Mouse (Mus musculus): ENCODE data around the gene Agpat1. TPM values are rescaled to one million over a fixed set of nuclear protein-coding genes. Genes with fewer than 3 reads are reported as not detected.

The Agpat1 gene
- polyA plus RNA-seq, 2 experiments: 53.3 to 150 TPM

DNA sequence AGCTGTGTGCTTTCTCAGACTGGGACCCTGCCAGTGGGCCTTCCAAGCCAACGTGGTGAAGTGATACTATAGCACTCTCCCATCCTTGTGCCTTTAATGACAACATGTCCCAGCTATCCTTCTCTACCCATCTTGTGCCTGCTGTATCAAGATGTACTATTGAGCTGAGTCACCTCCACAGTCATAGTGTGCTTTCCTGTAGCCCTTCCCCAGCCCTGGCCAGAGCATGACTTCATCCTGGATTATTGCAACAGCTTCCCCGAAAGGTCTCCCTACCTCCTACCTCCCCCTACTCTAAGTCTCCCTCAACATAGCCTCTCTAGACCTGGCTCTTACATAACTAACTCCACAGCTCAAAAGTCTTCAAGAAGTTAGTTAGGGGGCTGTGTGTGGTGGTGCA is 31.6 kb downstream of the Agpat1 start:
- DNase-seq (ENCODE audit: low spot score) (no peak), ATAC-seq (ENCODE audit: low FRiP score, low read depth) (no peak)
- Histone ChIP-seq H3K9me3 (ENCODE audit: control insufficient read depth, low read length) (no peaks in the 10 kb centered on the region), H3K27me3 (ENCODE audit: control insufficient read depth, insufficient read depth, low read length) (peaks cover 23% of the 10 kb centered on the region), H3K4me3 (replicated peaks; ENCODE audit: low read length) (no peak overlapping the region), H3K4me2 (replicated peaks; ENCODE audit: low read depth, low read length, severe bottlenecking) (no peak overlapping the region), H3K27ac (replicated peaks; ENCODE audit: low read depth, low read length) (no peak overlapping the region), H3K9ac (ENCODE audit: low read depth, low read length, severe bottlenecking) (no peak overlapping the region), H3K36me3 (ENCODE audit: control insufficient read depth, insufficient read depth, low read length) (no peaks in the 10 kb centered on the region), H3K4me1 (ENCODE audit: control insufficient read depth, insufficient read depth, low read length) (peaks cover 12% of the 10 kb centered on the region)
- no peak for TF ChIP-seq POLR2A (IDR thresholded peaks at IDR 0.05; ENCODE audit: borderline replicate concordance, extremely low read depth, insufficient read depth, insufficient read length)
- WGBS: 56% methylated on average over 2 of the region's 2 CpGs

DNA sequence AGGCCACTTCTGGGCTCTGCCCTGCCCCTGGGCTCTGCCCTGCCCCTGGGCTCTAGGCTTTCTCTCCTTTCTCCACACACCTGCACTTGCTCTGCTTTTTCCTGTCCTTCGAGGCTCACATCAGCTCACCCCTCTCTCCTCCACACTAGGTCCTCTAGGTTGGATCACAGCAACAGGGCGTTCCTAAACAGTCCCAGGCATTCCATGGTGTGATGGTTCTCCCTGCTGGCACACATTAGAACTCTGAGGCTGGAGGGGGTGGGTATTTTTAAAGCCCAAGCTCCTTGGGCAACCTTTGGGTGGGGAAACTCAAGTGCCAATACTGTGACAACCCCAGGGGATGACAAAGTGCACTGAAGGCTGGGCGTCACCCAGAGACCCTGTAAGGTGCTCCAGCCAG is 33.4 kb downstream of the Agpat1 start:
- no peak for ATAC-seq (ENCODE audit: low FRiP score, low read depth)
- 60% methylated on average over 3 of the region's 3 CpGs for WGBS
- Histone ChIP-seq H3K4me3 (replicated peaks; ENCODE audit: low read length) (no peak overlapping the region), H3K4me1 (ENCODE audit: control insufficient read depth, insufficient read depth, low read length) (peaks cover 12% of the 10 kb centered on the region), H3K27me3 (ENCODE audit: control insufficient read depth, insufficient read depth, low read length) (peaks cover 5% of the 10 kb centered on the region), H3K9me3 (ENCODE audit: control insufficient read depth, low read length) (no peaks in the 10 kb centered on the region), H3K9ac (ENCODE audit: low read depth, low read length, severe bottlenecking) (no peak overlapping the region), H3K36me3 (ENCODE audit: control insufficient read depth, insufficient read depth, low read length) (no peaks in the 10 kb centered on the region), H3K27ac (replicated peaks; ENCODE audit: low read depth, low read length) (no peak overlapping the region), H3K4me2 (replicated peaks; ENCODE audit: low read depth, low read length, severe bottlenecking) (no peak overlapping the region)
- DNase-seq (ENCODE audit: low spot score): no peak
- no peak for TF ChIP-seq POLR2A (IDR thresholded peaks at IDR 0.05; ENCODE audit: borderline replicate concordance, extremely low read depth, insufficient read depth, insufficient read length)

DNA sequence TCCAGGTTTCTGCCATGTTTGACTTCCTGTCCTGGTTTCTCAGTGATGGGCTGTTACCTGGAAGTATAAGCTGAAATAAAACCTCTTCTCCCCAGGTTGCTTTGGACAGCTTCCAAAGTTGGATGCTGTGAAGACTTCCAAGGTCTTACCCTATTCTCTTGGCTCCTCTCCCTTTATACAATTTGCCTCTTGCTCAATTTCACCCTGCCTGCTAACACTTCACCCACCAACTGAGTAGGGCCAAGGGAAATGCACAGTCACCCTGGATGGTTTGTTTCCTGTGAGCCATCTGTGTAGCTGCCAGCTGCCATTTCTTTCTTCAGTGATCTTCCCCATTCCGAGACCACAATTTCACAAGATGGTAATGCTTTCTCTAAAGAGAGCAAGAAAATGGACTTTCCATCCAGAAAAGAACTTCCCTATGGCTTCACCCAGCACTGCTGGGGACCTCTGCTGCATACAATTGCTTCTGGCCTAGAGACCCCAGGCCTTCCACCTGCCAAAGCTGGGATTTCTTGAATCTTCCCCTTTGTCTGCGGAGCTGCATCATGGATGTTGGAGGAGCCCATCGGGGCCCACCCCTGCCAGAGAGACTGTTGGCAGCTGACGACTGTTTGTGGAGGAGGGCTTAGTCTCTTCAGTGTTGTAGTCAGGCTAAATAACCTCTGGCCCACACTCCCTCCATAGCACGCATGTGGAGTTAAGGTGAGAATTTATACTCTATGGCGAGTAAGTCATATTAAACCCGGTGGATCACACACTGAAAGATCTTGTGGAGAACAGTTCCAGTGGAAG is 35.6 kb downstream of the Agpat1 start:
- WGBS: 83% methylated on average over 7 of the region's 7 CpGs
- no peak overlapping the region for H3K4me3 ChIP-seq (replicated peaks; ENCODE audit: low read length)
- H3K9me3 ChIP-seq (ENCODE audit: control insufficient read depth, low read length): no peaks in the 10 kb centered on the region
- ATAC-seq (ENCODE audit: low FRiP score, low read depth): no peak
- no peak for DNase-seq (ENCODE audit: low spot score)
- no peaks in the 10 kb centered on the region for H3K36me3 ChIP-seq (ENCODE audit: control insufficient read depth, insufficient read depth, low read length)
- TF ChIP-seq POLR2A (IDR thresholded peaks at IDR 0.05; ENCODE audit: borderline replicate concordance, extremely low read depth, insufficient read depth, insufficient read length): no peak
- no peak overlapping the region for H3K27ac ChIP-seq (replicated peaks; ENCODE audit: low read depth, low read length)
- H3K27me3 ChIP-seq (ENCODE audit: control insufficient read depth, insufficient read depth, low read length): no peaks in the 10 kb centered on the region
- peaks cover 12% of the 10 kb centered on the region for H3K4me1 ChIP-seq (ENCODE audit: control insufficient read depth, insufficient read depth, low read length)
- no peak overlapping the region for H3K9ac ChIP-seq (ENCODE audit: low read depth, low read length, severe bottlenecking)
- H3K4me2 ChIP-seq (replicated peaks; ENCODE audit: low read depth, low read length, severe bottlenecking): no peak overlapping the region

DNA sequence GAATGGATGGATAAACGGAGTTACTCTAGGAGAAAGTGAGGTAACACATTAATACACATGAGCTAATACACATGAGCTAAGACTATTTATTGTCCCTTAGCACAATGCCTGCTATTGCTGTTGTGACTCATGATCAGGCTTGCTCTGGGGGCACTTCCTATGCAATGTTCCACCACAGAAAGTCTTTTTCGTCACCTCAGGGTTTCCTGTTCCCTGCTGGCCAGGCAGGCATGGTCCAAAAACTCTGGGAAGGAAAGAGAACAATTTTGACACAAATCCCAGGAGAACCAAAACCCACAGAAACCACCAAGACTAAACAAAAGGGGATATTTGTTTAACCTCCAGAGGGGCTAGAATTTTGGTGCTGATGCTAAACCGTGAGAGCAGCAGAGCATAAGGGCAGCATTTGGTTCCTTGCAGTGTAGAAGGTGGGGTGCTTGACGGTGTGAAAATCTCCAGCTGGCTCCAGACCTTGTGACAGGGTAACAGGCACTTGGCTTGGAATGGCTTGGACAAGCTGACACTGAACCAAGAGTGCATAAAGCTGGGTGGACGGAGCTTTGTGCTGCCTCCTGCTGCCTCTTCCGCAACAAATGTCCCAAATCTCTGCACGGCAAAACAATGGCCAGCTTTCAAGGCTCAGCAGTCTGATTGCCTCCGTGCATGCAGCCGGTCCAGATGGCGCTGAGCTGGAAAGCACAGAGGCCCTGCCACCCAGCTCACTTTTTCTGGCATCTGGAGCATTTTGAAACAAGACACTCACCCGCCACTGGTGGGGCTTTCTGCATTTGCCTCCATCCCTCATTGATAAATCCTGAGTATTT is 36.9 kb downstream of the Agpat1 start:
- H3K9me3 ChIP-seq (ENCODE audit: control insufficient read depth, low read length): no peaks in the 10 kb centered on the region
- no peaks in the 10 kb centered on the region for H3K27me3 ChIP-seq (ENCODE audit: control insufficient read depth, insufficient read depth, low read length)
- ATAC-seq (ENCODE audit: low FRiP score, low read depth) (peak; percentile 30), DNase-seq (ENCODE audit: low spot score) (peak; percentile 43)
- H3K4me2 ChIP-seq (replicated peaks; ENCODE audit: low read depth, low read length, severe bottlenecking): 0 out of 2 replicates have a peak overlapping the region, but pooled peaks have one; percentile 3
- H3K36me3 ChIP-seq (ENCODE audit: control insufficient read depth, insufficient read depth, low read length): peaks cover 5% of the 10 kb centered on the region; the same call in 1 of the 2 replicates
- 16% methylated on average over 11 of the region's 11 CpGs for WGBS
- H3K4me1 ChIP-seq (ENCODE audit: control insufficient read depth, insufficient read depth, low read length): peaks cover 17% of the 10 kb centered on the region
- no peak; the same call in 1 of the 2 replicates for TF ChIP-seq POLR2A (IDR thresholded peaks at IDR 0.05; ENCODE audit: borderline replicate concordance, extremely low read depth, insufficient read depth, insufficient read length)
- H3K4me3 ChIP-seq (replicated peaks; ENCODE audit: low read length): no peak overlapping the region
- H3K9ac ChIP-seq (ENCODE audit: low read depth, low read length, severe bottlenecking): no peak overlapping the region
- H3K27ac ChIP-seq (replicated peaks; ENCODE audit: low read depth, low read length): peak overlapping the region; percentile 71

DNA sequence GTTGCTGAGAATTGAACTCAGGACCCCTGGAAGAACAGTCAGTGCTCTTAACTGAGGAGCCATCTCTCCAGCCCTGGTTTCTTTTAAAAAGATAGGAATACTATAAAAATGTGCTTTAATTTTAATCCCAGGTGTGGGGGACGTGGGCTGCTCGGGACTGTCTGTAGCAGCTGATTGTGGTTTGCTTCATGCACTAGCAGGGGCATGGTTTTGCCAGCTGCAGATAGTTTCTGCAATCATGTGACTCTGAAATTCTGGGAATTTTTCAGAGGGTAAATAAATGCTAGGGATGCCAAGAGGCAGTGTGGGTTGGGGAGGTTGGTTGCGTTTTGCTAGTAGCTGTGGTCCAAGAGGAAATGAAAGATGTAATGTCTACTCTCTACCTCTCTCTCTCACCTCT is 37.9 kb downstream of the Agpat1 start:
- Histone ChIP-seq H3K4me3 (replicated peaks; ENCODE audit: low read length) (no peak overlapping the region), H3K9me3 (ENCODE audit: control insufficient read depth, low read length) (no peaks in the 10 kb centered on the region), H3K36me3 (ENCODE audit: control insufficient read depth, insufficient read depth, low read length) (peaks cover 5% of the 10 kb centered on the region; the same call in 1 of the 2 replicates), H3K27me3 (ENCODE audit: control insufficient read depth, insufficient read depth, low read length) (no peaks in the 10 kb centered on the region), H3K4me1 (ENCODE audit: control insufficient read depth, insufficient read depth, low read length) (peaks cover 17% of the 10 kb centered on the region), H3K9ac (ENCODE audit: low read depth, low read length, severe bottlenecking) (no peak overlapping the region), H3K4me2 (replicated peaks; ENCODE audit: low read depth, low read length, severe bottlenecking) (no peak overlapping the region), H3K27ac (replicated peaks; ENCODE audit: low read depth, low read length) (no peak overlapping the region)
- no peak for TF ChIP-seq POLR2A (IDR thresholded peaks at IDR 0.05; ENCODE audit: borderline replicate concordance, extremely low read depth, insufficient read depth, insufficient read length)
- no peak for DNase-seq (ENCODE audit: low spot score)
- ATAC-seq (ENCODE audit: low FRiP score, low read depth): no peak
- WGBS: 57% methylated on average over 3 of the region's 3 CpGs

Measured in limb, embryonic 14.5 days (tissue).